ENCODE assay signal across 8 mouse cellular contexts in genomic region chr9:102715506-102715900, GRCm38 (mm10). TPM values are rescaled to one million over a fixed set of nuclear protein-coding genes. Genes with fewer than 3 reads are reported as not detected.
DNase-seq lines count a peak whose midpoint lies in the region; ATAC-seq and TF ChIP-seq lines count a peak whose summit lies in the region.
"Had no signal": no experiment of that assay in that cellular context is flagged by ENCODE, and none has a peak within 500 bp of the region (broad histone marks: within the 10 kb centered on the region; RNA-seq: fewer than 3 reads in every experiment).

No protein-coding gene starts in this region.

- H3K27me3 ChIP-seq in hindbrain, embryonic 12.5 days: 0 out of 2 replicates have a peak, but pooled peaks cover 2% of the 10 kb centered on the region
- H3K27me3 ChIP-seq in hindbrain, postnatal 0 days (ENCODE audit: insufficient read depth, low read length): no peaks in the 10 kb centered on the region
- H3K27me3 ChIP-seq in embryonic facial prominence, embryonic 11.5 days (ENCODE audit: control insufficient read depth, insufficient read depth, low read length): no peaks in the 10 kb centered on the region
- no peaks in the 10 kb centered on the region for H3K27me3 ChIP-seq in intestine, embryonic 15.5 days (replicated peaks)

- no peak for ATAC-seq in hindbrain, embryonic 12.5 days (ENCODE audit: low FRiP score)
- no peak for ATAC-seq in hindbrain, postnatal 0 days
- ATAC-seq in embryonic facial prominence, embryonic 11.5 days (replicated peaks; ENCODE audit: insufficient number of reproducible peaks, low FRiP score, low TSS enrichment, low read depth): no peak
- no peak for ATAC-seq in intestine, embryonic 15.5 days

- WGBS in hindbrain, embryonic 12.5 days: 49% methylated on average over 2 of the region's 2 CpGs
- 60% methylated on average over 2 of the region's 2 CpGs for WGBS in hindbrain, postnatal 0 days
- 34% methylated on average over 2 of the region's 2 CpGs for WGBS in embryonic facial prominence, embryonic 11.5 days
- WGBS in intestine, embryonic 15.5 days: 67% methylated on average over 2 of the region's 2 CpGs

- H3K9me3 ChIP-seq in hindbrain, embryonic 12.5 days (replicated peaks): no peaks in the 10 kb centered on the region
- no peaks in the 10 kb centered on the region for H3K9me3 ChIP-seq in hindbrain, postnatal 0 days (ENCODE audit: low read length)
- no peaks in the 10 kb centered on the region for H3K9me3 ChIP-seq in embryonic facial prominence, embryonic 11.5 days (replicated peaks; ENCODE audit: control insufficient read depth, low read length)
- H3K9me3 ChIP-seq in intestine, embryonic 15.5 days: no peaks in the 10 kb centered on the region

- H3K4me1 ChIP-seq in hindbrain, embryonic 12.5 days: peaks cover 34% of the 10 kb centered on the region
- peaks cover 21% of the 10 kb centered on the region for H3K4me1 ChIP-seq in hindbrain, postnatal 0 days (ENCODE audit: insufficient read depth, low read length)
- H3K4me1 ChIP-seq in embryonic facial prominence, embryonic 11.5 days (ENCODE audit: control insufficient read depth, insufficient read depth, low read length): peaks cover 14% of the 10 kb centered on the region
- peaks cover 29% of the 10 kb centered on the region for H3K4me1 ChIP-seq in intestine, embryonic 15.5 days (replicated peaks)

- H3K9ac ChIP-seq in hindbrain, embryonic 12.5 days: no peak overlapping the region
- H3K9ac ChIP-seq in hindbrain, postnatal 0 days (replicated peaks; ENCODE audit: low read length): no peak overlapping the region; the same call in 1 of the 2 replicates
- H3K9ac ChIP-seq in embryonic facial prominence, embryonic 11.5 days (replicated peaks; ENCODE audit: low read length): no peak overlapping the region
- no peak overlapping the region for H3K9ac ChIP-seq in intestine, embryonic 15.5 days

- H3K36me3 ChIP-seq in hindbrain, embryonic 12.5 days: peaks cover 6% of the 10 kb centered on the region
- no peaks in the 10 kb centered on the region for H3K36me3 ChIP-seq in hindbrain, postnatal 0 days (ENCODE audit: insufficient read depth, low read length)
- no peaks in the 10 kb centered on the region; the same call in 1 of the 2 replicates for H3K36me3 ChIP-seq in embryonic facial prominence, embryonic 11.5 days (replicated peaks; ENCODE audit: control insufficient read depth, insufficient read depth, low read depth, low read length)
- H3K36me3 ChIP-seq in intestine, embryonic 15.5 days: peaks cover 5% of the 10 kb centered on the region; the same call in 1 of the 2 replicates

- no peak for DNase-seq in hindbrain, postnatal 0 days (ENCODE audit: low spot score)
- peak; percentile 56 for DNase-seq in ES-CJ7 (ENCODE audit: low read depth, low spot score)
- no peak for DNase-seq in embryonic facial prominence, embryonic 11.5 days (ENCODE audit: low spot score)
- peak; percentile 53 to 80 for DNase-seq in kidney, postnatal 36 days
- no peak for DNase-seq in urinary bladder, adult 2 months (ENCODE audit: low spot score)
- DNase-seq: gastrocnemius, postnatal 25 days had no signal

- no peak overlapping the region for H3K4me3 ChIP-seq in hindbrain, embryonic 12.5 days
- no peak overlapping the region for H3K4me3 ChIP-seq in hindbrain, postnatal 0 days (ENCODE audit: low read length)
- H3K4me3 ChIP-seq in embryonic facial prominence, embryonic 11.5 days (ENCODE audit: low read depth, low read length): no peak overlapping the region
- H3K4me3 ChIP-seq in intestine, embryonic 15.5 days (replicated peaks): no peak overlapping the region

- no peak overlapping the region; the same call in 1 of the 2 replicates for H3K4me2 ChIP-seq in hindbrain, embryonic 12.5 days (replicated peaks)
- no peak overlapping the region for H3K4me2 ChIP-seq in hindbrain, postnatal 0 days (ENCODE audit: low read depth, low read length)
- no peak overlapping the region for H3K4me2 ChIP-seq in embryonic facial prominence, embryonic 11.5 days (ENCODE audit: low read depth, low read length)
- H3K4me2 ChIP-seq in intestine, embryonic 15.5 days (replicated peaks): no peak overlapping the region

- no peak for TF ChIP-seq CTCF in hindbrain, postnatal 0 days (IDR thresholded peaks at IDR 0.05; ENCODE audit: low read depth)

- H3K27ac ChIP-seq in hindbrain, embryonic 12.5 days: 0 out of 2 replicates have a peak overlapping the region, but pooled peaks have one; percentile 49
- no peak overlapping the region for H3K27ac ChIP-seq in hindbrain, postnatal 0 days
- peak overlapping the region; percentile 59; the same call in 1 of the 2 replicates for H3K27ac ChIP-seq in embryonic facial prominence, embryonic 11.5 days (replicated peaks; ENCODE audit: low read depth, low read length)
- no peak overlapping the region for H3K27ac ChIP-seq in intestine, embryonic 15.5 days

RNA-seq across cellular contexts. Expression of gene Amotl2, which starts 1.0 kb away (rescaled TPM):
- polyA plus RNA-seq in hindbrain, embryonic 12.5 days (2016; fragmentation: Nextera tagmentation; extraction: Ambion mirVana): 109 and 110 TPM in 2 replicates
- total RNA-seq in hindbrain, postnatal 0 days (2014; rRNA removed): 116 and 162 TPM in 2 replicates
- polyA plus RNA-seq in hindbrain, postnatal 0 days (2015; fragmentation: Nextera tagmentation; extraction: Ambion mirVana): 27.3 and 31.0 TPM in 2 replicates
- 36.0 and 39.0 TPM in 2 replicates for polyA plus RNA-seq in embryonic facial prominence, embryonic 11.5 days (2014; fragmentation: Nextera tagmentation; extraction: Ambion mirVana)
- polyA plus RNA-seq in intestine, embryonic 15.5 days (2015; fragmentation: Nextera tagmentation; extraction: Ambion mirVana): 31.8 and 32.9 TPM in 2 replicates
- polyA plus RNA-seq in urinary bladder, adult 2 months (2012; rRNA removed): 51.0 and 52.2 TPM in 2 replicates

Comparison
In these comparisons a context has a peak if more than half of its experiments do, and no peak if none do; other contexts are left out.
1. H3K27ac ChIP-seq: peak in hindbrain, embryonic 12.5 days (single experiment) and embryonic facial prominence, embryonic 11.5 days (single experiment); none in hindbrain, postnatal 0 days (single experiment) and intestine, embryonic 15.5 days (single experiment).
2. DNase-seq: peak in ES-CJ7 (single experiment) and kidney, postnatal 36 days (2 of 2); none in hindbrain, postnatal 0 days (single experiment), embryonic facial prominence, embryonic 11.5 days (single experiment) and urinary bladder, adult 2 months (single experiment).